In genomic region chr17:47508012-47508608, GRCm38 (mm10) we compare ENCODE assay signal across 8 mouse cellular contexts. TPM values are rescaled to one million over a fixed set of nuclear protein-coding genes. Genes with fewer than 3 reads are reported as not detected.
DNase-seq lines count a peak whose midpoint lies in the region; ATAC-seq and TF ChIP-seq lines count a peak whose summit lies in the region.

No protein-coding gene starts in this region.

- TF ChIP-seq CTCF in cerebellum, adult 2 months (IDR thresholded peaks at IDR 0.05; ENCODE audit: borderline replicate concordance, insufficient read depth, low read depth, low read length): no peak
- no peak for TF ChIP-seq CTCF in testis, adult 2 months (IDR thresholded peaks at IDR 0.05; ENCODE audit: control insufficient read depth, insufficient read depth, insufficient replicate concordance, low read depth, low read length)

- H3K4me3 ChIP-seq in cerebellum, adult 2 months (replicated peaks; ENCODE audit: insufficient read depth, low read depth, low read length): no peak overlapping the region
- peak overlapping the region; percentile 62 for H3K4me3 ChIP-seq in brown adipose tissue, adult 24 weeks (ENCODE audit: insufficient read depth, low read depth, low read length)
- no peak overlapping the region for H3K4me3 ChIP-seq in testis, adult 2 months (ENCODE audit: control insufficient read depth, low read depth, low read length)

- H3K27me3 ChIP-seq in cerebellum, adult 2 months (ENCODE audit: control insufficient read depth, insufficient read depth, low read length): no peaks in the 10 kb centered on the region
- H3K27me3 ChIP-seq in testis, adult 2 months (ENCODE audit: control insufficient read depth, insufficient read depth, low read length): no peaks in the 10 kb centered on the region

- DNase-seq in cerebellum, adult 2 months: peak in 1 of 2 experiments; percentile 48
- no peak for DNase-seq in cerebellum, postnatal 4 days (ENCODE audit: low spot score in 2 of 2)
- peak; percentile 46 to 83 for DNase-seq in gastrocnemius, postnatal 4 days (ENCODE audit: low spot score in 2 of 2)
- DNase-seq in kidney, adult 11 months: peak; percentile 97
- peak; percentile 48 for DNase-seq in left cerebral cortex, postnatal 4 days

- H3K27ac ChIP-seq in cerebellum, adult 2 months (ENCODE audit: insufficient read depth, low read length): peak overlapping the region; percentile 73
- H3K27ac ChIP-seq in brown adipose tissue, adult 24 weeks (replicated peaks; ENCODE audit: low read depth, low read length): peak overlapping the region; percentile 98
- H3K27ac ChIP-seq in testis, adult 2 months (ENCODE audit: control insufficient read depth, insufficient read depth, low read depth, low read length): peak overlapping the region; percentile 61

- no peaks in the 10 kb centered on the region for H3K36me3 ChIP-seq in testis, adult 2 months (ENCODE audit: control insufficient read depth, insufficient read depth, low read length)

- 39% methylated on average over 12 of the region's 12 CpGs for WGBS in cerebellum, adult 2 months

- no peak for TF ChIP-seq POLR2A in cerebellum, adult 2 months (IDR thresholded peaks at IDR 0.05; ENCODE audit: borderline replicate concordance, insufficient read depth, low read length)
- TF ChIP-seq POLR2A in testis, adult 2 months (IDR thresholded peaks at IDR 0.05; ENCODE audit: control insufficient read depth, low read depth, low read length): no peak

- intact Hi-C loops in left cerebral cortex, postnatal 4 days (cut with DNase I): no loop called here

- H3K4me1 ChIP-seq in cerebellum, adult 2 months (ENCODE audit: control insufficient read depth, insufficient read depth, low read length): peaks cover 4% of the 10 kb centered on the region; the same call in 1 of the 2 replicates
- peaks cover 21% of the 10 kb centered on the region for H3K4me1 ChIP-seq in brown adipose tissue, adult 24 weeks (ENCODE audit: control insufficient read depth, insufficient read depth, insufficient read length, low read length)
- H3K4me1 ChIP-seq in testis, adult 2 months (ENCODE audit: control insufficient read depth, insufficient read depth, low read length): peaks cover 15% of the 10 kb centered on the region

- peak; percentile 66 for ATAC-seq in monocyte, adult 5-6 weeks (replicated peaks; ENCODE audit: insufficient number of reproducible peaks, low FRiP score, low TSS enrichment, poor library complexity, severe bottlenecking)

RNA-seq across cellular contexts. Expression of gene Ccnd3, which starts 3.3 kb away (rescaled TPM):
- 50.5 and 57.3 TPM in 2 replicates for polyA plus RNA-seq in cerebellum, adult 2 months (2012; rRNA removed)
- 40.4 and 48.4 TPM in 2 replicates for polyA plus RNA-seq in brown adipose tissue, adult 24 weeks (2012; ENCODE audit: insufficient read depth, insufficient read length, missing spikeins)
- total RNA-seq in gastrocnemius, postnatal 4 days (2021): 100 to 1,000 TPM; 270 to 304 TPM
- total RNA-seq in left cerebral cortex, postnatal 4 days (2021): 10 to 100 TPM; 30.1 to 36.2 TPM
- 152 to 227 TPM (median 161 TPM) in 3 replicates for total RNA-seq in monocyte, adult 5-6 weeks (2017)
- polyA plus RNA-seq in testis, adult 2 months (2012; rRNA removed): 253 and 256 TPM in 2 replicates

RNA-seq across cellular contexts. Expression of gene Taf8, which starts 6.0 kb away (rescaled TPM):
- polyA plus RNA-seq in cerebellum, adult 2 months (2012; rRNA removed): 30.7 and 32.0 TPM in 2 replicates
- 6.8 and 8.9 TPM in 2 replicates for polyA plus RNA-seq in brown adipose tissue, adult 24 weeks (2012; ENCODE audit: insufficient read depth, insufficient read length, missing spikeins)
- 10 to 100 TPM; 11.9 to 12.5 TPM for total RNA-seq in gastrocnemius, postnatal 4 days (2021)
- 10 to 100 TPM; 12.7 to 15.5 TPM for total RNA-seq in left cerebral cortex, postnatal 4 days (2021)
- total RNA-seq in monocyte, adult 5-6 weeks (2017): 67.5 to 90.9 TPM (median 77.3 TPM) in 3 replicates
- 15.3 and 17.3 TPM in 2 replicates for polyA plus RNA-seq in testis, adult 2 months (2012; rRNA removed)

Comparison
In these comparisons a context has a peak if more than half of its experiments do, and no peak if none do; other contexts are left out.
1. DNase-seq: peak in gastrocnemius, postnatal 4 days (2 of 2), kidney, adult 11 months (single experiment) and left cerebral cortex, postnatal 4 days (single experiment); none in cerebellum, postnatal 4 days (0 of 2).
2. Peak in every context shown above with its lines, with median percentiles within 50 percentile points of each other: H3K27ac ChIP-seq.